Mouse (Mus musculus): ENCODE data around the gene Necap2. TPM values are rescaled to one million over a fixed set of nuclear protein-coding genes. Genes with fewer than 3 reads are reported as not detected.

The Necap2 gene
- polyA plus RNA-seq, 1 experiment from 2014 or later: 87.1 TPM

Other genes with a start within 250 kb of the Necap2 start
- gene Padi1, start 232.6 kb downstream of the Necap2 start, polyA plus RNA-seq (2016; fragmentation: Nextera tagmentation; extraction: Ambion mirVana): 0.38 and 0.39 TPM in 2 replicates
- gene Padi2, start 172.0 kb downstream of the Necap2 start, polyA plus RNA-seq (2016; fragmentation: Nextera tagmentation; extraction: Ambion mirVana): 1.2 and 1.3 TPM in 2 replicates
- 381 and 392 TPM in 2 replicates for gene Sdhb, start 117.2 kb downstream of the Necap2 start, polyA plus RNA-seq (2016; fragmentation: Nextera tagmentation; extraction: Ambion mirVana)
- gene Atp13a2, start 91.5 kb downstream of the Necap2 start, polyA plus RNA-seq (2016; fragmentation: Nextera tagmentation; extraction: Ambion mirVana): 44.1 and 46.0 TPM in 2 replicates
- gene Mfap2, start 67.9 kb downstream of the Necap2 start, polyA plus RNA-seq (2016; fragmentation: Nextera tagmentation; extraction: Ambion mirVana): 512 and 562 TPM in 2 replicates
- gene Crocc, start 17.8 kb downstream of the Necap2 start, polyA plus RNA-seq (2016; fragmentation: Nextera tagmentation; extraction: Ambion mirVana): 11.1 and 13.2 TPM in 2 replicates
- 0.28 TPM in 1 of 2 replicates, not detected in the other for gene Spata21, start 10.0 kb upstream of the Necap2 start, polyA plus RNA-seq (2016; fragmentation: Nextera tagmentation; extraction: Ambion mirVana)
- 34.2 and 34.5 TPM in 2 replicates for gene Szrd1, start 61.4 kb upstream of the Necap2 start, polyA plus RNA-seq (2016; fragmentation: Nextera tagmentation; extraction: Ambion mirVana)
- gene Fbxo42, start 69.6 kb upstream of the Necap2 start, polyA plus RNA-seq (2016; fragmentation: Nextera tagmentation; extraction: Ambion mirVana): 31.2 and 32.0 TPM in 2 replicates
- 6.7 and 7.1 TPM in 2 replicates for gene Rsg1, start 135.6 kb upstream of the Necap2 start, polyA plus RNA-seq (2016; fragmentation: Nextera tagmentation; extraction: Ambion mirVana)
- 9.1 and 10.8 TPM in 2 replicates for gene Arhgef19, start 161.1 kb upstream of the Necap2 start, polyA plus RNA-seq (2016; fragmentation: Nextera tagmentation; extraction: Ambion mirVana)
- 3.1 and 3.9 TPM in 2 replicates for gene Epha2, start 222.9 kb upstream of the Necap2 start, polyA plus RNA-seq (2016; fragmentation: Nextera tagmentation; extraction: Ambion mirVana)

Data from limb, embryonic 12.5 days (tissue).